Mouse (Mus musculus): ENCODE measurements around the gene Nfyc. TPM values are rescaled to one million over a fixed set of nuclear protein-coding genes. Genes with fewer than 3 reads are reported as not detected.
A peak's percentile ranks its signal among the peaks of the same experiment; 100 is the strongest.

The Nfyc gene
- polyA plus RNA-seq, 1 experiment from 2014 or later = 110 TPM

GRCm38 (mm10) chr4:120819871-120820270, 11.5 kb downstream of the Nfyc start:
- Histone ChIP-seq H3K4me3 (replicated peaks) (no peak overlapping the region), H3K27me3 (no peaks in the 10 kb centered on the region), H3K9ac (no peak overlapping the region), H3K36me3 (replicated peaks) (no peaks in the 10 kb centered on the region), H3K4me1 (peaks cover 33% of the 10 kb centered on the region), H3K4me2 (no peak overlapping the region), H3K9me3 (no peaks in the 10 kb centered on the region), H3K27ac (no peak overlapping the region)
- no peak for ATAC-seq (ENCODE audit: low FRiP score)
- WGBS = 92% methylated on average over 2 of the region's 2 CpGs

GRCm38 (mm10) chr4:120819296-120819695, 12.1 kb downstream of the Nfyc start:
- Histone ChIP-seq H3K4me1 (peaks cover 33% of the 10 kb centered on the region), H3K4me2 (no peak overlapping the region), H3K27ac (no peak overlapping the region), H3K4me3 (replicated peaks) (no peak overlapping the region), H3K9me3 (no peaks in the 10 kb centered on the region), H3K36me3 (replicated peaks) (no peaks in the 10 kb centered on the region), H3K9ac (no peak overlapping the region), H3K27me3 (no peaks in the 10 kb centered on the region)
- no peak for ATAC-seq (ENCODE audit: low FRiP score)
- 64% methylated on average over 1 of the region's 1 CpGs for WGBS

GRCm38 (mm10) chr4:120817951-120818350, 13.4 kb downstream of the Nfyc start:
- H3K27me3 ChIP-seq = no peaks in the 10 kb centered on the region
- no peak overlapping the region for H3K4me2 ChIP-seq
- H3K9me3 ChIP-seq = no peaks in the 10 kb centered on the region
- H3K4me1 ChIP-seq = peaks cover 31% of the 10 kb centered on the region
- H3K4me3 ChIP-seq (replicated peaks) = no peak overlapping the region
- H3K36me3 ChIP-seq (replicated peaks) = no peaks in the 10 kb centered on the region
- H3K9ac ChIP-seq = no peak overlapping the region
- no peak overlapping the region for H3K27ac ChIP-seq
- 93% methylated on average over 2 of the region's 2 CpGs for WGBS
- ATAC-seq (ENCODE audit: low FRiP score) = no peak

GRCm38 (mm10) chr4:120817002-120817774, 14.2 kb downstream of the Nfyc start:
- no peak for ATAC-seq (ENCODE audit: low FRiP score)
- H3K4me1 ChIP-seq = peaks cover 32% of the 10 kb centered on the region
- H3K4me2 ChIP-seq = no peak overlapping the region
- no peaks in the 10 kb centered on the region for H3K9me3 ChIP-seq
- H3K4me3 ChIP-seq (replicated peaks) = no peak overlapping the region
- no peak overlapping the region for H3K9ac ChIP-seq
- H3K27me3 ChIP-seq = no peaks in the 10 kb centered on the region
- 35% methylated on average over 3 of the region's 3 CpGs for WGBS
- H3K27ac ChIP-seq = no peak overlapping the region; the same call in 1 of the 2 replicates
- H3K36me3 ChIP-seq (replicated peaks) = no peaks in the 10 kb centered on the region

GRCm38 (mm10) chr4:120815622-120816334, 15.6 kb downstream of the Nfyc start:
- 10% methylated on average over 10 of the region's 10 CpGs for WGBS
- Histone ChIP-seq H3K4me1 (peaks cover 34% of the 10 kb centered on the region), H3K27ac (peak overlapping the region; percentile 59), H3K36me3 (replicated peaks) (no peaks in the 10 kb centered on the region), H3K9me3 (no peaks in the 10 kb centered on the region), H3K9ac (peak overlapping the region; percentile 61), H3K4me3 (replicated peaks) (peak overlapping the region; percentile 48), H3K27me3 (no peaks in the 10 kb centered on the region), H3K4me2 (peak overlapping the region; percentile 67)
- peak; percentile 99 for ATAC-seq (ENCODE audit: low FRiP score)

- 10% methylated on average over 4 of the region's 4 CpGs for WGBS
- ATAC-seq (ENCODE audit: low FRiP score) = peak; percentile 18; the same call in 1 of the 2 replicates
- H3K4me3 ChIP-seq (replicated peaks) = peak overlapping the region; percentile 48
- no peaks in the 10 kb centered on the region for H3K27me3 ChIP-seq
- H3K27ac ChIP-seq = peak overlapping the region; percentile 51
- H3K9ac ChIP-seq = peak overlapping the region; percentile 61
- peaks cover 34% of the 10 kb centered on the region for H3K4me1 ChIP-seq
- no peaks in the 10 kb centered on the region for H3K9me3 ChIP-seq
- no peaks in the 10 kb centered on the region for H3K36me3 ChIP-seq (replicated peaks)
- H3K4me2 ChIP-seq = peak overlapping the region; percentile 67
Observed at GRCm38 (mm10) chr4:120815163-120815562, 16.2 kb downstream of the Nfyc start.

- peak overlapping the region; percentile 48 for H3K4me3 ChIP-seq (replicated peaks)
- H3K36me3 ChIP-seq (replicated peaks) = no peaks in the 10 kb centered on the region
- peak overlapping the region; percentile 31; the same call in 1 of the 2 replicates for H3K27ac ChIP-seq
- H3K9ac ChIP-seq = peak overlapping the region; percentile 52
- no peak for ATAC-seq (ENCODE audit: low FRiP score)
- H3K4me1 ChIP-seq = peaks cover 34% of the 10 kb centered on the region
- H3K4me2 ChIP-seq = peak overlapping the region; percentile 67
- no peaks in the 10 kb centered on the region for H3K27me3 ChIP-seq
- H3K9me3 ChIP-seq = no peaks in the 10 kb centered on the region
- 36% methylated on average over 4 of the region's 4 CpGs for WGBS
Observed at GRCm38 (mm10) chr4:120814171-120814570, 17.2 kb downstream of the Nfyc start.

- peaks cover 34% of the 10 kb centered on the region for H3K4me1 ChIP-seq
- 8% methylated on average over 1 of the region's 1 CpGs for WGBS
- no peak overlapping the region for H3K27ac ChIP-seq
- H3K9ac ChIP-seq = peak overlapping the region; percentile 52
- H3K36me3 ChIP-seq (replicated peaks) = no peaks in the 10 kb centered on the region
- H3K27me3 ChIP-seq = no peaks in the 10 kb centered on the region
- H3K9me3 ChIP-seq = no peaks in the 10 kb centered on the region
- H3K4me3 ChIP-seq (replicated peaks) = peak overlapping the region; percentile 48
- no peak for ATAC-seq (ENCODE audit: low FRiP score)
- peak overlapping the region; percentile 67 for H3K4me2 ChIP-seq
Observed at GRCm38 (mm10) chr4:120813762-120814161, 17.6 kb downstream of the Nfyc start.

GRCm38 (mm10) chr4:120805816-120806215, 25.6 kb downstream of the Nfyc start:
- Histone ChIP-seq H3K27ac (no peak overlapping the region), H3K4me3 (replicated peaks) (no peak overlapping the region), H3K9me3 (no peaks in the 10 kb centered on the region), H3K27me3 (no peaks in the 10 kb centered on the region), H3K9ac (no peak overlapping the region), H3K4me2 (no peak overlapping the region), H3K4me1 (no peaks in the 10 kb centered on the region), H3K36me3 (replicated peaks) (no peaks in the 10 kb centered on the region)
- ATAC-seq (ENCODE audit: low FRiP score) = no peak

- peaks cover 8% of the 10 kb centered on the region for H3K4me1 ChIP-seq
- H3K36me3 ChIP-seq (replicated peaks) = no peaks in the 10 kb centered on the region
- ATAC-seq (ENCODE audit: low FRiP score) = no peak
- H3K9ac ChIP-seq = no peak overlapping the region
- no peak overlapping the region for H3K4me3 ChIP-seq (replicated peaks)
- H3K27ac ChIP-seq = no peak overlapping the region
- H3K27me3 ChIP-seq = no peaks in the 10 kb centered on the region
- WGBS = 23% methylated on average over 2 of the region's 2 CpGs
- H3K4me2 ChIP-seq = no peak overlapping the region
- no peaks in the 10 kb centered on the region for H3K9me3 ChIP-seq
Observed at GRCm38 (mm10) chr4:120801446-120801845, 29.9 kb downstream of the Nfyc start.

- H3K4me1 ChIP-seq = peaks cover 8% of the 10 kb centered on the region
- no peak overlapping the region for H3K4me3 ChIP-seq (replicated peaks)
- H3K27ac ChIP-seq = no peak overlapping the region
- H3K36me3 ChIP-seq (replicated peaks) = no peaks in the 10 kb centered on the region
- no peak for ATAC-seq (ENCODE audit: low FRiP score)
- H3K27me3 ChIP-seq = no peaks in the 10 kb centered on the region
- H3K9me3 ChIP-seq = no peaks in the 10 kb centered on the region
- no peak overlapping the region for H3K9ac ChIP-seq
- no peak overlapping the region for H3K4me2 ChIP-seq
- WGBS = 80% methylated on average over 3 of the region's 3 CpGs
Observed at GRCm38 (mm10) chr4:120800691-120801090, 30.7 kb downstream of the Nfyc start.

- ATAC-seq (ENCODE audit: low FRiP score) = no peak
- Histone ChIP-seq H3K4me3 (replicated peaks) (no peak overlapping the region), H3K4me2 (no peak overlapping the region), H3K27me3 (no peaks in the 10 kb centered on the region), H3K4me1 (peaks cover 8% of the 10 kb centered on the region), H3K27ac (no peak overlapping the region), H3K36me3 (replicated peaks) (no peaks in the 10 kb centered on the region), H3K9me3 (no peaks in the 10 kb centered on the region), H3K9ac (no peak overlapping the region)
- 29% methylated on average over 2 of the region's 2 CpGs for WGBS
Observed at GRCm38 (mm10) chr4:120799680-120800166, 31.6 kb downstream of the Nfyc start.
